Mouse (Mus musculus) cerebellum, adult 2 months (tissue): ENCODE results near the gene Ugt1a6b.

ENCODE experiments used
- CTCF ChIP-seq: fragments of 200-500 bp; IDR thresholded peaks from 2 replicates; pipeline ENCODE4 v1.5.1; 2011; ENCODE audit warnings: low read depth, mild to moderate bottlenecking, control low read depth, low read length, moderate library complexity, borderline replicate concordance; ENCODE audit not compliant: insufficient read depth
- POLR2A ChIP-seq: fragments of 200-500 bp; IDR thresholded peaks from 2 replicates; pipeline ENCODE4 v1.6.1; 2011; ENCODE audit warnings: low read length, control low read depth, borderline replicate concordance; ENCODE audit not compliant: insufficient read depth

DNA sequence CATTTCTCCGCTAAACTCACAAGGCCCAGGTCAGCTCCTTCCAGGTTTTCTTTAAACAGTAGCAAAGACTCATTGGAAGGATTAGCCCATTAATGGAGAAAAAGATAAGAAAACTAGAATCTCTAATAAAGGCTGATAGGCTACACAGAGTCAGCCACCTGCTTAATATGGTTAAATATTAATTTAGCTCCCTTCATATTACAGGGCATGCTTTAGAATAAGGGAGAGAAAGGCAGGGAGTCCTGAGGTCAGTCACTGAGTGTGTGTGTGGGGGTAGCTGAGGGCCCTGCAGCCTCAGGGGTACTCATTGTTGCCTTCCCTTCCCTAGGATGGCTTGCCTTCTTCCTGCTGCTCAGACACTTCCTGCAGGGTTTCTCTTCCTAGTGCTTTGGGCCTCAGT, 35.1 kb downstream of the Ugt1a6b start:
- no peak for TF ChIP-seq CTCF
- TF ChIP-seq POLR2A = no peak
